Mouse (Mus musculus): ENCODE data around the gene Pnn.
"Not testable (repeated sequence)": the region's sequence is repeated elsewhere in the genome, so short reads cannot be mapped to it uniquely, and the experiment has no call there.

Gene Pnn

GRCm38 (mm10) chr12:59066448-59067077 is at the start of gene Pnn:
Gene Pnn, plus strand, starts transcription at chr12:59066884.
- DNase-seq (ENCODE audit: low read depth in 1 of 2, low spot score in 2 of 2), result peak; percentile 93 to 95

GRCm38 (mm10) chr12:59017970-59018369 is 48.7 kb upstream of the Pnn start:
- no peak for DNase-seq (ENCODE audit: low read depth in 1 of 2, low spot score in 2 of 2)

GRCm38 (mm10) chr12:59019891-59020290 is 46.8 kb upstream of the Pnn start:
- DNase-seq (ENCODE audit: low read depth in 1 of 2, low spot score in 2 of 2), result no peak

GRCm38 (mm10) chr12:59021306-59021705 is 45.4 kb upstream of the Pnn start:
- DNase-seq (ENCODE audit: low read depth in 1 of 2, low spot score in 2 of 2), result no peak

- no peak for DNase-seq (ENCODE audit: low read depth in 1 of 2, low spot score in 2 of 2)
Measured at GRCm38 (mm10) chr12:59032101-59032500, 34.6 kb upstream of the Pnn start.

- DNase-seq (ENCODE audit: low read depth in 1 of 2, low spot score in 2 of 2), result no peak
Measured at GRCm38 (mm10) chr12:59039162-59039970, 27.3 kb upstream of the Pnn start.

- no peak for DNase-seq (ENCODE audit: low read depth in 1 of 2, low spot score in 2 of 2)
Measured at GRCm38 (mm10) chr12:59039971-59040844, 26.5 kb upstream of the Pnn start.

GRCm38 (mm10) chr12:59040851-59041250 is 25.8 kb upstream of the Pnn start:
- DNase-seq (ENCODE audit: low read depth in 1 of 2, low spot score in 2 of 2), result no peak

GRCm38 (mm10) chr12:59052470-59052869 is 14.2 kb upstream of the Pnn start:
- DNase-seq (ENCODE audit: low read depth in 1 of 2, low spot score in 2 of 2), result no peak

GRCm38 (mm10) chr12:59053166-59053565 is 13.5 kb upstream of the Pnn start:
- DNase-seq (ENCODE audit: low read depth in 1 of 2, low spot score in 2 of 2), result no peak

- no peak for DNase-seq (ENCODE audit: low read depth in 1 of 2, low spot score in 2 of 2)
Measured at GRCm38 (mm10) chr12:59053976-59054375, 12.7 kb upstream of the Pnn start.

GRCm38 (mm10) chr12:59055196-59055850 is 11.4 kb upstream of the Pnn start:
- DNase-seq (ENCODE audit: low read depth in 1 of 2, low spot score in 2 of 2), result no peak

GRCm38 (mm10) chr12:59056222-59056621 is 10.5 kb upstream of the Pnn start:
- no peak for DNase-seq (ENCODE audit: low read depth in 1 of 2, low spot score in 2 of 2)

GRCm38 (mm10) chr12:59058242-59058641 is 8.4 kb upstream of the Pnn start:
- not testable (repeated sequence) for DNase-seq (ENCODE audit: low read depth in 1 of 2, low spot score in 2 of 2)

GRCm38 (mm10) chr12:59060322-59060721 is 6.4 kb upstream of the Pnn start:
- no peak for DNase-seq (ENCODE audit: low read depth in 1 of 2, low spot score in 2 of 2)

GRCm38 (mm10) chr12:59060993-59061595 is 5.6 kb upstream of the Pnn start, which contains the start of gene Trappc6b:
Gene Trappc6b, minus strand, starts transcription at chr12:59061472.
- peak; percentile 47 to 70 for DNase-seq (ENCODE audit: low read depth in 1 of 2, low spot score in 2 of 2)

- DNase-seq (ENCODE audit: low read depth in 1 of 2, low spot score in 2 of 2), result no peak
Measured at GRCm38 (mm10) chr12:59064837-59065236, 1.8 kb upstream of the Pnn start.

- no peak for DNase-seq (ENCODE audit: low read depth in 1 of 2, low spot score in 2 of 2)
Measured at GRCm38 (mm10) chr12:59065776-59066175, 908 bp upstream of the Pnn start.

GRCm38 (mm10) chr12:59067095-59067494 is 411 bp downstream of the Pnn start:
- DNase-seq (ENCODE audit: low read depth in 1 of 2, low spot score in 2 of 2), result peak in 1 of 2 experiments; percentile 1

- no peak for DNase-seq (ENCODE audit: low read depth in 1 of 2, low spot score in 2 of 2)
Measured at GRCm38 (mm10) chr12:59068791-59069190, 2.1 kb downstream of the Pnn start.

- no peak for DNase-seq (ENCODE audit: low read depth in 1 of 2, low spot score in 2 of 2)
Measured at GRCm38 (mm10) chr12:59072286-59072685, 5.6 kb downstream of the Pnn start.

Measured in monocyte, adult 2 months (primary cell).